Mouse (Mus musculus) NIH3T3 (cell line): ENCODE results near the gene Mri1.

Experiments used
- DNase-seq: peaks from one replicate; pipeline ENCODE4 v3.0.0-alpha.2; 2012; ENCODE audit warnings: low read depth

Gene Mri1

GRCm38 (mm10) chr8:84236998-84237473, 20.1 kb downstream of the Mri1 start, which contains the start of gene Zswim4:
Gene Zswim4 (minus strand): TSS chr8:84237055.
- peak; percentile 99 for DNase-seq

GRCm38 (mm10) chr8:84236410-84236997, 20.6 kb downstream of the Mri1 start:
- DNase-seq = no peak

GRCm38 (mm10) chr8:84235746-84236409, 21.2 kb downstream of the Mri1 start:
- peak; percentile 82 for DNase-seq

GRCm38 (mm10) chr8:84233055-84233454, 24.1 kb downstream of the Mri1 start:
- no peak for DNase-seq

- DNase-seq = no peak
Measured at GRCm38 (mm10) chr8:84230735-84231134, 26.4 kb downstream of the Mri1 start.

GRCm38 (mm10) chr8:84223322-84224029, 33.6 kb downstream of the Mri1 start:
- DNase-seq = no peak

- DNase-seq = no peak
Measured at GRCm38 (mm10) chr8:84222566-84223165, 34.5 kb downstream of the Mri1 start.

- no peak for DNase-seq
Measured at GRCm38 (mm10) chr8:84220105-84220504, 37.0 kb downstream of the Mri1 start.

- no peak for DNase-seq
Measured at GRCm38 (mm10) chr8:84218143-84218542, 39.0 kb downstream of the Mri1 start.

- DNase-seq = no peak
Measured at GRCm38 (mm10) chr8:84217206-84217605, 39.9 kb downstream of the Mri1 start.

GRCm38 (mm10) chr8:84213277-84213676, 43.8 kb downstream of the Mri1 start:
- DNase-seq = no peak

- no peak for DNase-seq
Measured at GRCm38 (mm10) chr8:84211881-84212563, 45.1 kb downstream of the Mri1 start.

- no peak for DNase-seq
Measured at GRCm38 (mm10) chr8:84211202-84211601, 45.9 kb downstream of the Mri1 start.

GRCm38 (mm10) chr8:84210167-84210791, 46.8 kb downstream of the Mri1 start:
- peak; percentile 88 for DNase-seq

- DNase-seq = no peak
Measured at GRCm38 (mm10) chr8:84208381-84209380, 48.4 kb downstream of the Mri1 start.

- peak; percentile 39 for DNase-seq
Measured at GRCm38 (mm10) chr8:84207811-84208210, 49.3 kb downstream of the Mri1 start.

- no peak for DNase-seq
Measured at GRCm38 (mm10) chr8:84206666-84207065, 50.5 kb downstream of the Mri1 start.

GRCm38 (mm10) chr8:84205073-84205472, 52.1 kb downstream of the Mri1 start:
- DNase-seq = no peak

- DNase-seq = peak; percentile 74
Measured at GRCm38 (mm10) chr8:84203975-84204772, 53.0 kb downstream of the Mri1 start.
